Mouse (Mus musculus): ENCODE data around the gene Prkra. TPM values are rescaled to one million over a fixed set of nuclear protein-coding genes. Genes with fewer than 3 reads are reported as not detected.

Gene Prkra
- 77.9 and 80.0 TPM in 2 replicates for polyA plus RNA-seq (2015; fragmentation: Nextera tagmentation; extraction: Ambion mirVana)

GRCm38 (mm10) chr2:76647883-76648570 is at the start of gene Prkra, which contains the start of gene Pjvk:
Gene Prkra, minus strand, starts transcription at chr2:76648015.
Gene Pjvk, plus strand, starts transcription at chr2:76648476.

GRCm38 (mm10) chr2:76674725-76675427 is 27.1 kb upstream of the Prkra start, which contains the start of gene Plekha3:
Gene Plekha3, plus strand, starts transcription at chr2:76675281.

GRCm38 (mm10) chr2:76672966-76673392 is 25.2 kb upstream of the Prkra start, which contains the start of gene Fkbp7:
Gene Fkbp7, minus strand, starts transcription at chr2:76673116.

Other genes with a start within 250 kb of the Prkra start
- gene Osbpl6, start 241.5 kb downstream of the Prkra start, polyA plus RNA-seq (2015; fragmentation: Nextera tagmentation; extraction: Ambion mirVana): 35.4 and 37.4 TPM in 2 replicates
- gene Pjvk, start 461 bp upstream of the Prkra start, polyA plus RNA-seq (2015; fragmentation: Nextera tagmentation; extraction: Ambion mirVana): 0.37 and 0.43 TPM in 2 replicates
- 16.4 and 20.2 TPM in 2 replicates for gene Fkbp7, start 25.1 kb upstream of the Prkra start, polyA plus RNA-seq (2015; fragmentation: Nextera tagmentation; extraction: Ambion mirVana)
- 15.4 and 16.1 TPM in 2 replicates for gene Plekha3, start 27.3 kb upstream of the Prkra start, polyA plus RNA-seq (2015; fragmentation: Nextera tagmentation; extraction: Ambion mirVana)